Mouse (Mus musculus): ENCODE measurements around the gene Ceacam16.

Ceacam16 gene

GRCm38 (mm10) chr7:19861199-19861598 is at the start of gene Ceacam16:
Gene Ceacam16 (minus strand): TSS chr7:19861299.
- DNase-seq (ENCODE audit: low spot score in 2 of 2) = no peak

- peak in 1 of 2 experiments; percentile 54 for DNase-seq (ENCODE audit: low spot score in 2 of 2)
Observed at GRCm38 (mm10) chr7:19910421-19911291, 49.6 kb upstream of the Ceacam16 start.

GRCm38 (mm10) chr7:19889881-19890280 is 28.8 kb upstream of the Ceacam16 start:
- no peak for DNase-seq (ENCODE audit: low spot score in 2 of 2)

GRCm38 (mm10) chr7:19887849-19888248 is 26.8 kb upstream of the Ceacam16 start, which contains the start of gene Ceacam19:
Gene Ceacam19 (minus strand): TSS chr7:19887965.
- DNase-seq (ENCODE audit: low spot score in 2 of 2) = no peak

GRCm38 (mm10) chr7:19880754-19881153 is 19.7 kb upstream of the Ceacam16 start:
- no peak for DNase-seq (ENCODE audit: low spot score in 2 of 2)

- DNase-seq (ENCODE audit: low spot score in 2 of 2) = no peak
Observed at GRCm38 (mm10) chr7:19876781-19877425, 15.8 kb upstream of the Ceacam16 start.

- no peak for DNase-seq (ENCODE audit: low spot score in 2 of 2)
Observed at GRCm38 (mm10) chr7:19875948-19876682, 15.0 kb upstream of the Ceacam16 start.

- DNase-seq (ENCODE audit: low spot score in 2 of 2) = no peak
Observed at GRCm38 (mm10) chr7:19871943-19872601, 11.0 kb upstream of the Ceacam16 start.

GRCm38 (mm10) chr7:19871137-19871621 is 10.1 kb upstream of the Ceacam16 start:
- DNase-seq (ENCODE audit: low spot score in 2 of 2) = no peak

- DNase-seq (ENCODE audit: low spot score in 2 of 2) = no peak
Observed at GRCm38 (mm10) chr7:19867751-19868399, 6.8 kb upstream of the Ceacam16 start.

- no peak for DNase-seq (ENCODE audit: low spot score in 2 of 2)
Observed at GRCm38 (mm10) chr7:19866490-19866889, 5.4 kb upstream of the Ceacam16 start.

- no peak for DNase-seq (ENCODE audit: low spot score in 2 of 2)
Observed at GRCm38 (mm10) chr7:19865246-19866036, 4.3 kb upstream of the Ceacam16 start.

GRCm38 (mm10) chr7:19864241-19864640 is 3.1 kb upstream of the Ceacam16 start:
- no peak for DNase-seq (ENCODE audit: low spot score in 2 of 2)

GRCm38 (mm10) chr7:19859740-19860139 is 1.4 kb downstream of the Ceacam16 start:
- no peak for DNase-seq (ENCODE audit: low spot score in 2 of 2)

GRCm38 (mm10) chr7:19856283-19856682 is 4.8 kb downstream of the Ceacam16 start:
- no peak for DNase-seq (ENCODE audit: low spot score in 2 of 2)

- DNase-seq (ENCODE audit: low spot score in 2 of 2) = no peak
Observed at GRCm38 (mm10) chr7:19855663-19856062, 5.4 kb downstream of the Ceacam16 start.

GRCm38 (mm10) chr7:19853526-19853925 is 7.6 kb downstream of the Ceacam16 start:
- DNase-seq (ENCODE audit: low spot score in 2 of 2) = no peak

- DNase-seq (ENCODE audit: low spot score in 2 of 2) = peak in 1 of 2 experiments; percentile 41
Observed at GRCm38 (mm10) chr7:19851858-19852570, 9.1 kb downstream of the Ceacam16 start, which contains the start of gene Gm19345. Gene Gm19345 (plus strand): TSS chr7:19852003.

GRCm38 (mm10) chr7:19844521-19845171 is 16.5 kb downstream of the Ceacam16 start:
- DNase-seq (ENCODE audit: low spot score in 2 of 2) = no peak

Data from frontal cortex, postnatal 10 days (tissue).